Mouse (Mus musculus) kidney, adult 2 months (tissue): ENCODE results near the gene Rfx5.

Experiments used
- CTCF ChIP-seq: fragments of 200-500 bp; conservative IDR thresholded peaks from 2 replicates; pipeline ENCODE4 v1.5.1; 2011; ENCODE audit warnings: low read depth, mild to moderate bottlenecking, control low read depth, low read length, moderate library complexity, mixed read lengths; ENCODE audit not compliant: insufficient read depth, insufficient read length
- POLR2A ChIP-seq: fragments of 200-500 bp; IDR thresholded peaks from one replicate; pipeline ENCODE4 v1.6.1; 2011; ENCODE audit warnings: low read depth, low read length, control low read depth

- TF ChIP-seq POLR2A, result no peak
- TF ChIP-seq CTCF, result no peak
These were observed 56.5 kb downstream of the Rfx5 start for GRCm38 (mm10) chr3:95010396-95010795.
